Mouse (Mus musculus) induced T-regulatory cell, adult 2 months (primary cell): ENCODE data around the gene Slc16a9.
"Not testable (repeated sequence)": the region's sequence is repeated elsewhere in the genome, so short reads cannot be mapped to it uniquely, and the experiment has no call there.

Source experiments
- DNase-seq: peaks from one replicate; pipeline ENCODE4 v3.0.0-alpha.2; 2012; ENCODE audit warnings: low read depth

The Slc16a9 gene

DNA sequence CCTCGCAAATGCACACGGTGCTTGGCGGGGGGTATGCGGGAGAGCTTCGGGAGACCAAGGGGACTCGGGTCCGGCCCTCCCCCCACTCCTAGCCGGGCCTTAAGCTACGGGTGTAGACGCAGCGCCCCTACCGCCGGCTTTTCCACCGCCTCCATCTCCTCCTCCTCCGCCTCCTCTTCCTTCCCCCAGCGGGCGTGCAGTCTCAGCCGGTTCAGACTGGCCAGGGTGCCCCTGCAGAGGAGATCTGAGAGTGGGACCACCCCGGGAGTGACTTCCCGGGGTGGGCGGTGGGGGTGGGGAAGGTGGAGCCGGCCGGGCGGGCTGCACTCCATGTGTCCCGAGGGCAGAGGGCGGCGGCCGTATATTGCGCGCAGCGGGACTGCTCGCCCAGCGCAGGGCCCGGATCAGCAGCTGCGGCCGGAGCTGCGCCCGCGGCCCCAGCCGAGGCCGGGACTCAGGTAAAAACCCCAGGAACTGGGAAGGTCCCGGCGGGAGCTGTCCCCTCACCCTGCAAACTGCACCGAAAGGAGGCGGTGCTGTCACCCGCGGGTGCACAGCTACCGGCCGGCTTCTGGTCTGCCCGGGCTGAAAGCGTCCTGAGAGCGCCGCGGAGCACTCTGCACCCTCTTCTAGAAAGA lies at the start of gene Slc16a9:
Slc16a9 (plus strand) TSS at position 180 of the 638 bp plus-strand sequence.
- no peak for DNase-seq

DNA sequence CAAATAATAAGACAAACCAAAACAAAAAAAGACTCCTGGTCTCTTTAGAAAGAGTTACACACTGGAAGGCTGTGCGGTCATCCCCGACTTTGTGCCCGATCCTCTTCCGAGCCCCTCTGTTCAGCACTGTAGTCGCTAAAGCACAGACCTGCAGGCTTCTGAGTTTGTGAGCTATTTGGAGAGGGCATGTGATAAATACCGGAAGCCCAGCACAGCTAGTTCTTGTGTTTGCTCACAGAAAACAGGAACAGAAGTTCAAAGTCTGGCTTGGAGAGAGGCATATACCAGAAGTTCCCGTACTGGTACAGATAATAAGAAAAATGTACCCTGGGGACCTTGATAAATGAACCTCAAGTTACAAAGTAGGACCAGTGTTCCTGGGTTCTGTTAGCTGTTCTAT lies 49.6 kb upstream of the Slc16a9 start:
- no peak for DNase-seq

DNA sequence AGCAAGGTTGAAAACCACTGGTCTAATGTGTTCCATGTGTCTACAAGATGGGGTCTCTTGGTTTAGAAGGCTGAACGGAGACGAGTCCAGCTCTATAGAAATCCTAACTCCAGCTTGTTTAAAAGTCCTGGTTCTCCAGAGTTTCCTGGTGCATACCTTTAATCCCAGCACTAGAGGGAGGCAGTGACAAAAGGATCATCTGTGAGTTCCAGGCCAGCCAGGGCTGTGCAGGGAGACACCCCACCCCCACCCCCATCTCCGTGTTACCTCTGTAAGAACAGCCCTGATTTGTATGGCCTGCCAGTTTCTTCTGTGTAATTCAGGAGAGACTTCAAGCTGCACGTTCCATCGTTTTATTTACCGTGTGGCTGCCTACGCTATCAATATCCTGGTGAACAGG lies 49.1 kb upstream of the Slc16a9 start:
- no peak for DNase-seq

DNA sequence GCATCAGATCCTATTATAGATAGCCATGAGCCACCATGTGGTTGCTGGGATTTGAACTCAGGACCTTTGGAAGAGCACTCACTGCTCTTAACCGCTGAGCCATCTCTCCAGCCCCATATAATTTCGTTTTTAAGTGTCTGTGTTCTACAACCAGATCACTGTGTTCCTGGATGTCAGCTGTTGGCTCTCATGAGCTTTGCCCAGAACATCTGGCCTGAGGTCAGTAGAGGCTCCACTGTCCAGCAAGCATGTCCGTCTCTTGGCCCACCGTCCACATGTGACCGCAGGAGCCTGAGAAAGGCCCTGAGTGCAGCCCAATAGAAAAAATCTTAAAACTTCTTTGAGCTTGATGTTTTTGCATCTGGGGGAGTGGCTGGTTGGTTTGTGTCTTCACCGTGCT lies 48.2 kb upstream of the Slc16a9 start:
- DNase-seq = no peak

DNA sequence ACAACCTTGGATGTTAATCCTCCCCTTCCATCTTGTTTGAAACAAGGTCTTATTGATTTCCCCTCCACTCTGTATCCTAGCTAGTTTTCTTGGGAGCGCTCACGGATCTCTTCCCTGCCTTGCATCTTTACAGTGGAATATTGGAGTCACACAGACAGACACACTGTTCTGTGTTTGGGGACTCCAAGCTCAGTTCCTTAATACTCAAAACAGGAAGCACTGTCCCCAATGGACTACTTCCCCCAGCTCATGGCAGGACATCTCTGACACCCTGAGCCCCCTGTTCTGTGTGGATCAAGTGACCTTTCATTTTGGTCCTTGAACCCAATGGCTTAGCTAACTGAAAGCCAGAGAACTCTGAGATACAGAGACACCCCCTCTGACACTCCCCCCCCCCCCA lies 47.3 kb upstream of the Slc16a9 start:
- DNase-seq = no peak

DNA sequence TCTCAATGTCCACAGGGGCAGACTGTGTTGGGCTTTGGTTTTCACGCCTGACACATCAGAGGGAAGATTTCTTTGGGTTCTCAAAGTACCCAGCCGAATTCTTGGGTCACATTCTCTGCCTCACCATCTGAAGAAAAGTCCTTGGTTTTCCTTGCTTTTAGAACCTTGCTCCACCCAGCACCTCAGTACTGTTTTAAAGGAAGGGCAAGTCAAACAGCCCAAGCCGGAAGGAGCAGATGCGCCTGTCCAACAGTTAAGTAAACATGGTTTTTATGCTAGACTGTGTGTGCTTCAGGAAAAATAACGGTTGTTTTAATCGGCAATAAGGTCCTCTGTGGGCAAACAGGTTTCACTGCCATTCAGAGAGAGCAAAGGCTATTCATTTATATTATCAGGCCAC lies 46.9 kb upstream of the Slc16a9 start:
- no peak for DNase-seq

DNA sequence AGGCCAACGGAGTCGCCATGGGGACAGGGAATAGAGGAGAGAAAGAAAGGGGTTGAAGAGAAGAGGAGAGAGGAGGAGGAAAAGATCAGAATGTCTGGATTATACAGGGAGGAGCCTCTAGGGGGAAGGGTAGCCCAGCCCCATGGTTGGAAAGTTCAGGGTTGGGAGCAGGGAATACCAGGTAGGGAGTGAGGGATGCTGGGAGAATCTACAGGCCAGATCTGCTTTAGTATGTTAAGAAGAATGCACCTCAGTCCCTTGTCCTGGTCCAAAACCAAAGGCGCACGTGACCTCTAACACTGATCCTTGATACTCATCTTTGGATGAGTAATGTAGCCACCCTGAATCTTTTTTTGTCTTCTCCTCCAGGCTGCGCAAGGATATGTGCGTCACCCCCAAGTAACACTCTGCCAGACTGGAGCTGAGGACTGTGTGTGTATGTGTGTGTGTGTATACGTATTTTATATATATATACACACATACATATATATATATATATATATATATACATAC lies 45.9 kb upstream of the Slc16a9 start:
- DNase-seq = no peak

DNA sequence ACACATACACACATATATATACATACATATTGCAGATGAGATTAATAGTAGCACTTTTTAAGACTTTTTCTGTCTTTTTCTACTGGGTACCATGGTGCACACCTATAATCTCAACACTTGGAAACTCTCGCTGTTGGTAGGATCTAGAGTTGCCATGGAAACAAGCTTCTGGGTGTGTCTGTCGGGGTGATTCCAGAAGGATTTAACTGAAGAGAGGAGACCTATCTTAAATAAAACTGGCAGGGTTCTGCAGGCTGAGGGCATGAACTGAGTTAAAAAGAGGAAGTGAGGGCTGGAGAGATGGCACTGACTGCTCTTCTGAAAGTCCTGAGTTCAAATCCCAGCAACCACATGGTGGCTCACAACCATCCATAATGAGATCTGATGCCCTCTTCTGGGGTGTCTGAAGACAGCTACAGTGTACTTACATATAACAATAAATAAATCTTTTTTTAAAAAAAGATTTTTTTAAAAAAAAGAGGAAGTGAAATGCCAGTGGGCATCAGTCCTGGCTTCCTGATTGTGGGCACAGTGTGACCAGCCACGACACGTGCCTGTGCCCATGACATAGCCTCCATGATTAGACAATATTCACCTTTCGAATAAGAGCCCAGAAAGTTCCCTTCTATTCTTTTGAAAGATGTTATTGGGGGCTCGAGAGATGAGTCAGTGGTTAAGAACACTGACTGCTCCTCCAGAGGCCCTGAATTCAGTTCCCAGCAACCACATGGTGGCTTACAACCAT lies 45.3 kb upstream of the Slc16a9 start:
- no peak for DNase-seq

DNA sequence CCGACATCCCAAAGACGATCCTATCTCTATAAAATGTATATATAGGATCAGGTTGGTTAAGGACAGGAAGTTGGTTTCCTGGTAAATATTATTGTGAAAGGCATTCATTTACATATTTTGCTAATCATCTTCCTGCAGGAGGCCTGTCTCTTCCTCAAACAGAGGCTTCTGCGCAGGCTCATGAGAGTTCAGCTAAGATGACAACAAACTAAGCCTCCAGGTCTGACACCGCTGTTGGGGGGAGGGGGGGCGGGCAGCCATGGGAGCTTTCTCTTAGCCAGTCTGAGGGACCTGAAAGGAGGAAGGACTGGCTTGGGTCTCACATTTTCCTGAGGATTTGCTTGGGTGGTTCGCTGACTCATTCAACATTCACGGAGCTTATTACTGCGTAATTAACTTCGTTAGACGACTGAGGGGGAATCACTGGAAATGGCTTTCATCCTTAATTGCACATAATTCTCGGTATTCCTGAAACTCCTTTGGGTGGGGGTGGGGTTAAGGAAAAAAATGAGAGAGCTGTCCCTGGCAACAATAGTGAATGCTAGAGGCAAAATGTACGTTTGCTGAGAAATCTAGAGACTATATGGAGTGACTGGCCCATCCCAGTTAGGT lies 43.9 kb upstream of the Slc16a9 start:
- DNase-seq = no peak

DNA sequence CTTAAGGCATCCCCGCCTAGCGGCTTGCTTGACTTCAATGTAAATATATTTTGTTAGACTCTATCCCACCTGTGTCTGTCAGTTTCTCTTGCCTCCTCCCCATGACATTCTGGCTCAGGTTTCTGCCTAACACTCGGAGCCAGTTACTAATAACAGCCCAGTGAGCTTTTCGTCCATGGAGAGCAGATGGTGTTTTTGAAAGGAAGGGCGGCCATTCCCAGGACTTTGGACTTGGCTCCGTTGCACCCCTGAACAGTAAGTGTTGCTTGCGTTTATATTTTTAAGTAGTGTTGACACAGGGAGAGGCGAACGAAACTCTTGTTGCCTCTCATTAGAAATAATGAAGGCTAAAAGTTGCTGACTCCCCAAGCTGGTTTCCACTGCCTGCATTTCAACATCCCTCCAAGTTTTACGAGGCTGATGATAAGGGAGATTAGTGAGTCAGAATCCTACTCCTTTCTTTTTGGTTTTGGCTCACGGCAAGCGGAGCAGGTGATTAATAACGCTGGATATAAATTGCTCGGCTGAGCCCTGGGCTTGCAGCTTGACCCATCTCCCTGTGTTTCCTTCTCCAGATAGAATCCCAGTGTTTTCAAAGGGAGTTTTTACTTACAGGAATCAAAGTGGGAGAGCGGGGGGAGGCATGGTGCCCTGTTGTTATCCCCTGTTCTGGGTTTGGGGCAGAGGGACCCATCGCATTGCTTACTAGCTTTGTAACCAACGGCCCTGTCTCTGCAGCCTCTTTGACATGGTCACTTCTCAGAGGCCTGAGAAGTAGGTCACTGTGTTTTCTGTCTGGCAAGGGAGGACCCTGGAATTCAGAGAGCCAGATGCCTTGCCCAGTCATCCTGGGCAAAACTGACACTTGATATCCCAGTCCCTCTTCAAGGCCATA lies 40.1 kb upstream of the Slc16a9 start, which contains the start of gene Mrln:
Mrln (plus strand) TSS at position 160 of the 895 bp plus-strand sequence.
- no peak for DNase-seq

DNA sequence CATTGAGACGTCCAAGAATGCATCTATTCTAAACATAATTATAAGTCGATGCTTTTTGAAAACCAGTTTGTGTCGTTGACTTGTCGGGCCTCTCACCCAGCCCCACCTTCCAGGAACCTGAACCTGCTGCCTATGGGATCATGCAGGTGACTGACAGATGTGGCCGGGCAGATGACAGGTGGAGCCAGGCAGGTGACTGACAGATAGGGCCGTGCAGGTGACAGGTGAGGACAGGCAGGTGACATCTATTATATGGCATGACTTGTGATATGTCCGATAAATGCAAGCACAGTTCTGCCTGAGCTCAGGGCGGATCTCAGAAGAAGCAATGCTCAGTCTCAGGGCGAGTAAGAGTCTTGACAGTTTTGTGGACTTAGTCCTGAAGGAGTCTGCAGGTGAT lies 33.6 kb upstream of the Slc16a9 start:
- no peak for DNase-seq

DNA sequence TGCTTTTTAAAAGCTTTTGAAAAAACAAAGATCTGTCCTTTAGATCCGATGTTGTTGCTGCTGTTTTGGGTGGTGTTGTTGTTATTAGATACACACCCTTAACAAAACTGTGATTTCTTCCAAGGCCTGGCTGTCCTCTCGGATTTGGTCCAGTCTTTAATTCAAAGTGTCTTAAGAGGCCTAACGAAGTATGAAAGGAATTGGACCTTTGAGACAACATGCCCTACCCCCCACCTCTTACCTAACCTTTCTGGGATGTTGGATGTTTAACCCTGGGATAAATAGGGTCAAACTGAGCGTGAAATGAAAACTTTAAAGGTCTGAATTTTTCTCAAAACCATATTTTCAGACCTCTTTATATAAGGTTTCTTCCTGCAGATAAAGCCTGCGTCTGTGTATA lies 23.9 kb upstream of the Slc16a9 start:
- no peak for DNase-seq

DNA sequence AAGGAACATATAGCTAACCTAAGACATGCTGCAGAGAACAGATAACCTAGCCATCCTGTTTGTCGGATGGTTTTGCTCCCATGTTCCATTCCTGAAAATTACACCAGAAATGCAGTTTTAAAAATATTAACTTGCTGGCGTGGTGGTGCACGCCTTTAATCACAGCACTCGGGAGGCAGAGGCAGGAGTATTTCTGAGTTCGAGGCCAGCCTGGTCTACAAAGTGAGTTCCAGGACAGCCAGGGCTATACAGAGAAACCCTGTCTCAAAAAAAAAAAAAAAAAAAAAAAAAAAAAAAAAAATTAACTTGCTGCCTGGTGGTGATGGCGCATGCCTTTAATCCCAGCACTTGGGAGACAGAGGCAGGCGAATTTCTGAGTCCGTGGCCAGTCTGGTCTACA lies 22.7 kb upstream of the Slc16a9 start:
- not testable (repeated sequence) for DNase-seq

DNA sequence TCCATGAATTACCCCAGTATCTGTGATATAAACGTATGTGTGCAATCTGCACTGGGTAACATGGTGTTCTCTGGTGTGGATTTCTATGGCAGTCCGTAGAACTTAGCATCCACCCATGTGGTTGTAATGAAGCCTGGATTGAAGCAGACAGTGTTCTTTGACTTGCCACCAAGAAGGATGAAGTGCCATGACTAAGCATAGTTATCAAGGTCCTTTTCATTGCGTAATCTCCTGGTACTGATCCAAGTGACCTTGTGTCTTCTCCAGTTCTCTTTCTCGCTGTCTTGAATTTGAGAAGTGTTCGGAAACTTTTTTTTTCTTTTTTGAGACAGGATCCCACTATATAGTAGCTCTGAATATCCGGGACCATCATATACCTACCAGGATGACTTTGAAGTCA lies 20.3 kb upstream of the Slc16a9 start:
- no peak for DNase-seq

DNA sequence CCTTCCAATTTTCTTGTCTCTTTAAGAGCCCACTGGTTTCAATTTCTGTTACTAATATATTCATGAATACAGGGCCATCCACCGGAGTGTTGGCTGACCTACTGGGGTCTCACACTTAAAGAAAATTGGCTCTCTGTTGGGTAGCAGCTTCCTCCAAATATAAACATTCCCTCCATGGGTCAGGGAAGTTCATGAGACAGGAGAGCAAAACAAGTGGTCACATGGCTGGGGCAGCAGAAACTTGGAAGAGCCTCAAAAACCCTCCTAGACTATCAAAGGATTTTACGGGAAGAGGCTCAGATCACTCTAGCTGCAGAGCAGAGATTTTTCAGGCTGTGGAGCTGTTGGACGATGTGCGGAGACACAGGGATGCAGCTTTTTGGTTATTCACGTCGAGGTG lies 19.1 kb upstream of the Slc16a9 start:
- no peak for DNase-seq

DNA sequence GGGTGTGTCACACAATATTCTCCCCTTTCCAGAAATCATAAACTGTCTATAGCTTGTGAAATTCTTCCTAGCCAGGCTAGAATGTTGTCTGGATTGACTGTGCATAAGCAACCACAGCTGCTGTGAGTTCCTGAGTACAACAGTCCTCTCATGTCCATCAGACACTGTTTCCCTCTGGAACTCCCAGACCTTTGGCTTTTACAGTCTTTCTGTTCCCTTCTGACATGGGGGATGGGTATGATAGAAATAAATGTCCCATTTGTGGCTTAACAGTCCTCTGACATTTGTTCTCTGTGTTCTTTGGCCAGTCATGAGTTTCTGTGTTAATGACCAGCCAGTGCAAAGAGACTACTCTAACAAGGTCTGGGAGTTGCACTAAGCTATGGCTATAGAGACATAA lies 18.3 kb upstream of the Slc16a9 start:
- no peak for DNase-seq

DNA sequence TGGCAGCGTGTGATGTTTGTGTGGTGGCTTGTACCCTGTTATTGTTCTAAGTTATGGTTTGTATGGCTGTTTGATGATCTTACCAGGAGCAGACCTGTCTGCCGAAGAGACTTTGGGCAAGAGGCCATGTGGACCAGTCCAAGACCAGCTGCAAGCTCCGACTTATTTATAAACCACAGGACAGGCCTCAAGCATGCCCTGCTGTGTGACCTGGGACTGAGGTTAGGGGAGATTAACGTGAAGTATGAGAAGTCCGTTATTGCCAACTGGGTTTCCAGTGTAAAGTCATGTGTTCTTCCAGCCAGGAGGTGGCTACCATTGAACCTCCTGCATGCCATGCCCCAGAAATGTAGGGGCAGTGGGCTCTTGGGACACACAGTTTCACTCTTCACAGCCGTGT lies 14.5 kb upstream of the Slc16a9 start:
- DNase-seq = no peak

DNA sequence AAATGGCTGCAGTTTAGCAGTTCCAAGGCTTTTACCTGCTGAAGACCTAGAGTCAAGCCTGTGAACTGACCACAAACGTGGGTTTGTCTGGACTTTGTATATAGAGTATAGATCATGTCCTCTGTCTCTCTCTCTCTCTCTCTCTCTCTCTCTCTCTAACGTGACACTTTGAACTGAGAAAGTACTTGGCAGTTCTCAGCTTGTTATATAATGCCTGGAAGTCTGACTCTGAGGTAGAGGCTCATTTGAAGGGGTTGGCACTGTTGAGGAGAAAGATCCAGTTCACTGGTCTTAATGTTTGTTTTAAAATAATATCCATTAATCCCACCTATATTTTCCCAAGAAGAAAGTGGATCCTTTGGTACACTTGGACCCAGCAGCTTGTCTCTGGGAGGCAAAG lies 7.0 kb upstream of the Slc16a9 start:
- DNase-seq = no peak

DNA sequence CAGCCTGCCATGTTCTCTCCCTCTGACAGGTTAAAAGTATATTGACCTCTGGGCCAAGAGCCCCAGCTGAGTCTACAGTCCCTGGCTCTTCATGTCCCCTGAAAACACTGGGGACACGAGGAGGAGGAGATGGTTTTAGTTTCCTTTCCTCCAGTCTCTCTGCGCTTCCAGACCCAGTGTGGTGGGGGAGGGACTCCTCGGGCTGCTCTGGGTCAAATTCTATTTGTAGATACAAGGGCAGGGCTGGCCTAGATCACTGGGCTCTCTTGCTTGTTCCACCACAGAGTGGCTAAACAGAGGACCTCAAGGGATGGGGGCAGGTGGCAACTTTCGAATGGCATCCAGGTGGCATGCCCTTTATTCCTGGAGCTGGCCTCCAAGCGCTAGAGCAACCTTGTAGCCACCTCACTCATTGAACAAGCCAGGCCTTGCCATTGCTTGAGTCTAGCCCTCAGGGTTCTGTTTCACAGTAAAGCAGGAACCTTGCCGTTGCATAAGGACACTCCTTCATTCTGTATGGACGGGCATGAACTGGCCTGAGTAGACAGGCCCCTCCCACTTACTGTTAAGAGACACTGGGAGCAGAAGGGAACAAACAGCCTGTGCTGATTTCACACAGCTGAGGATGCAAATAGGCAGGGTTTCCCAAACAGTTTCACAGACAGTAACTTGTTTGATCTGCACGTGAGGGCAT lies 2.0 kb upstream of the Slc16a9 start:
- DNase-seq = no peak

DNA sequence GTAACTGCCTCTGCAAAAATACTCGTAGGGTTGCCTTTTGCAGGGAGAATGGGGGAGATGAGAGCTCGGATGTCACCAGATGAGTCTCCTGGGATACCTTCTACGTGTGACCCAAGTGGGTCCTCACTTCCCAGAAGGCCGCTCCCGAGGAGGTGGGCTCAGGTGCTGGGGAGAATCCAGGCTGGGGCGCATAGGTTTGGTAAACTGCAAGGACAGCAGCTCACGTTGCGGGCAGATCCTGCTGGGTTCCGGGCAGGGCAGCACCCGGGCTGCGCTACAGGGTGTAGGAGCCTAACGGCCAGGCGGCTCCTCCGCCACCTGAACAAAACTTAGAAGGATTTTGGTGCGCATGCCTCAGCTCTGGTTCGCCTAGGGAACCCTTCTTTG lies 652 bp downstream of the Slc16a9 start:
- DNase-seq = no peak

DNA sequence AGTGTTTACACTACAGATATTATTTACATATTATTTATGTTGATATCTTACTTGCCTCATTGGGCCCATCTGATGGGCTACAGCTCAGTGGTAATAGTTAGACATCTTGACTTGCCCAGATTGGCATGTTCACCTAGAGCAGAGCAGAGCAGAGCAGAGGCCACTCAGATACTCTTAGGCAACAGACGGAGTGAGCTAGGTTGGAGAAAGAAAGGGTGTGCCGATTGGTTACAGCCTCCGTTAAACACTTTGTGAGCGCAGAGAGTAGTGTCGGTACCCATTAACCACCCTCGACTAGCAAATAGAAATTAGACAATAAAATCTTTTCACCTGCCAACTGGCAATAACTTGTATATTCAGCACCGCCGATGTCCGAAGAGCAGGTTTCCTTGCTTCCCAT lies 1.2 kb downstream of the Slc16a9 start:
- DNase-seq = no peak

DNA sequence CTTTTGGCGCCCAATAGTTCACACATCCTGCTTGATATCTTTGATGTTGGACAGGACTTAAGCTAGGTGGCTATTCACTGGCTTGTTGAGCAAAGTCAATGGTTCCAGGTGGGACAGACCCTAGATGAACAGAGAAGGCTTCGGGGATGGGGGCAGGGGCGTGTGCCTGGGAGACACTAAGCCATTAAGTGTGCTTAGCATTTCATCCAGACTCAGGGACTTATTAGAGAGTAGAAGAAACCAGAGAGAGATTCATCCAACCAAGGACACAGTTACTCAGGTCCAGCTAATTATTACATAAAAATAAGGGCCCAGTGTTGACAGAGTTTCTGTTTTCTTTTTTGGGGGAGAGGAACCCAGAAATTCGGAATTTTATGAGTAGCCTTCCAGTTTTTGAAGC lies 5.5 kb downstream of the Slc16a9 start:
- DNase-seq = no peak
